Mouse (Mus musculus) C2C12 (cell line): Measurements from ENCODE around the gene Trim3.

Experiments
- CEBPB ChIP-seq: IDR thresholded peaks from one replicate; pipeline ENCODE4 v1.6.1; 2011; ENCODE audit warnings: low read depth, mild to moderate bottlenecking, control low read depth, moderate library complexity
- CTCF ChIP-seq: IDR thresholded peaks from one replicate; pipeline ENCODE4 v1.5.1; 2011; ENCODE audit not compliant: control insufficient read depth, insufficient read depth, insufficient read length
- USF1 ChIP-seq: IDR thresholded peaks from one replicate; pipeline ENCODE4 v1.6.1; 2011; ENCODE audit warnings: low read depth, mild to moderate bottlenecking, control low read depth, moderate library complexity

DNA sequence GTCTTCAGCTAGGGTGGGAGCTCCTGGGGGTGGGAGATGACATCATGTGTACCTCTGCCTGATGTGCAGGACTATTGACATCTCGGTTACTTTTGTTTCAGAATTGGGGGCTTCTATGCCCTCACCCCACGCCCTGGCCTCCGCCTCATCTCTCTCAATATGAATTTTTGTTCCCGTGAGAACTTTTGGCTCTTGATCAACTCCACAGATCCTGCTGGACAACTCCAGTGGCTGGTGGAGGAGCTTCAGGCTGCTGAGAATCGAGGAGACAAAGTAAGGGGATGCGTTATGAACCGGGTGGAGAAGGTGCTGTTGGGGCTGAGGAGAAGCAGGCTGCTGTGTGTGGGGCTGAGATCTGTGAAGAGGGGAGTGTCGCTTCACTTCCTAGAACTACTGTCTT, 77.0 kb downstream of the Trim3 start:
- TF ChIP-seq CTCF (no peak), CEBPB (no peak), USF1 (no peak)
